Mouse (Mus musculus): ENCODE results near the gene Sema3a.

DNA sequence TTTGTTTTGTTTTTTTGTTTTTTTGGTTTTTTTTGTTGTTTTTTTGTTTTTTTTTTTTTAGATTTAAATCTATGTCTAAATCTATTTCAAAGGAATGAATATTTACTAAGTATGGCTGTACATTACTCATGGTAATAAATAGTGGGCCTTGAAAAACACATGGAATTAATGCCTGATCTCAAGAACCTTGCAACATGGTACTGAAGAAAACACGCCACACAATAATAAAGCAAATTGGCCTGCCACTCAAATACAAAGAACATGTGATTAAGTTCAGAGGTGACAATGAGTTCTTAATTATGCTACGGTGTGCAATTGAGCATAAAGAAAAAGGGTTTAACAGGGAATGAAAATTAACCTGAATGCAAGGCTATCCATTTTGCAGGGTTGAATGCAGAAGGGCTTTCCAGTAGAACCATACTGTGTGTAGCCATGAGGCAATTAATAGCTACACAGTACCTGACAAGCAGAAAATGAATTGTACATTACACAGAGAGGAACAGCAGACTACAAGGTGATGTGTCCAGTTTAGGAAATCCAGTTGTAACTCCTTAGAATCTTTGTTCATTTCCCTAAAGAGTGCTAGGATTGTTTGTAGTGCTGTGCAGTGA, 288.8 kb downstream of the Sema3a start:
- no peak for TF ChIP-seq CTCF (IDR thresholded peaks at IDR 0.05; ENCODE audit: extremely low read depth, insufficient read depth, low read length)
- no peak for TF ChIP-seq POLR2A (IDR thresholded peaks at IDR 0.05; ENCODE audit: extremely low read depth, insufficient read depth, low read length)
